Mouse (Mus musculus) forebrain, embryonic 11.5 days (tissue): Measurements from ENCODE around the gene Eif4e. TPM values are rescaled to one million over a fixed set of nuclear protein-coding genes. Genes with fewer than 3 reads are reported as not detected.

Source experiments
- ATAC-seq: fragments of 200-750 bp; cut with Nextera tagmentation; replicated peaks from 2 replicates; pipeline ENCODE4 v1.8.0; 2017; ENCODE audit warnings: moderate TSS enrichment; ENCODE audit not compliant: low FRiP score
- DNase-seq: peaks from one replicate; pipeline ENCODE4 v3.0.0-alpha.2; 2017; ENCODE audit warnings: low spot score
- H3K27ac ChIP-seq: fragments of 300-500 bp; sonication (generic); 2 replicates; pipeline ENCODE4 v1.5.1; 2014; ENCODE audit warnings: low read depth, low read length
- H3K27me3 ChIP-seq: fragments of 300-500 bp; sonication (generic); 2 replicates; pipeline ENCODE4 v1.6.1; 2014; ENCODE audit warnings: mild to moderate bottlenecking, low read length, mixed read lengths; ENCODE audit not compliant: control insufficient read depth, insufficient read depth
- H3K36me3 ChIP-seq: fragments of 300-500 bp; sonication (generic); 2 replicates; pipeline ENCODE4 v1.6.1; 2014; ENCODE audit warnings: mild to moderate bottlenecking, low read length, moderate library complexity, mixed read lengths; ENCODE audit not compliant: control insufficient read depth, insufficient read depth
- H3K4me1 ChIP-seq: fragments of 300-500 bp; sonication (generic); replicated peaks from 2 replicates; pipeline ENCODE4 v1.6.1; 2014; ENCODE audit warnings: low read length, mixed read lengths; ENCODE audit not compliant: control insufficient read depth, insufficient read depth
- H3K4me2 ChIP-seq: fragments of 300-500 bp; sonication (generic); 2 replicates; pipeline ENCODE4 v1.6.1; 2014; ENCODE audit warnings: low read depth, mild to moderate bottlenecking, low read length, moderate library complexity, mixed read lengths; ENCODE audit not compliant: severe bottlenecking
- H3K4me3 ChIP-seq: fragments of 300-500 bp; sonication (generic); 2 replicates; pipeline ENCODE4 v1.5.1; 2014; ENCODE audit warnings: low read depth, low read length
- H3K9ac ChIP-seq: fragments of 300-500 bp; sonication (generic); 2 replicates; pipeline ENCODE4 v1.6.1; 2014; ENCODE audit warnings: low read length
- H3K9me3 ChIP-seq: fragments of 300-500 bp; sonication (generic); 2 replicates; pipeline ENCODE4 v1.6.1; 2016; ENCODE audit warnings: low read length, mixed read lengths; ENCODE audit not compliant: control insufficient read depth
- WGBS: fragments of 180-500 bp; shearing (Covaris S2); extraction: QIAGEN DNeasy Blood & Tissue Kit; methylation state at CpG from one replicate; pipeline ENCODE4 v1.1.7; 2014; 5-methylcytosine and 5-hydroxymethylcytosine counted together
- polyA plus RNA-seq: library from polyadenylated mRNA; unstranded; fragments of >200 nt; fragmentation: Nextera tagmentation; extraction: Ambion mirVana; gene quantifications from 2 replicates; pipeline ENCODE4 v1.2.1, GENCODE M21; 2014

Eif4e gene
- polyA plus RNA-seq, 1 experiment from 2014 or later = 483 TPM

- Histone ChIP-seq H3K36me3 (no peaks in the 10 kb centered on the region), H3K4me1 (no peaks in the 10 kb centered on the region), H3K9ac (no peak overlapping the region), H3K4me3 (no peak overlapping the region), H3K27me3 (no peaks in the 10 kb centered on the region), H3K9me3 (no peaks in the 10 kb centered on the region), H3K4me2 (no peak overlapping the region), H3K27ac (no peak overlapping the region)
- ATAC-seq = no peak
- 48% methylated on average over 7 of the region's 7 CpGs for WGBS
- no peak for DNase-seq
Observed at GRCm38 (mm10) chr3:138586213-138586612, 60.2 kb downstream of the Eif4e start.

GRCm38 (mm10) chr3:138587137-138587536 lies 61.2 kb downstream of the Eif4e start:
- ATAC-seq = no peak
- no peak overlapping the region for H3K9ac ChIP-seq
- no peak overlapping the region for H3K4me2 ChIP-seq
- H3K4me3 ChIP-seq = no peak overlapping the region
- WGBS = 93% methylated on average over 4 of the region's 4 CpGs
- no peaks in the 10 kb centered on the region for H3K36me3 ChIP-seq
- no peak for DNase-seq
- no peaks in the 10 kb centered on the region for H3K27me3 ChIP-seq
- no peak overlapping the region for H3K27ac ChIP-seq
- no peaks in the 10 kb centered on the region for H3K4me1 ChIP-seq
- no peaks in the 10 kb centered on the region for H3K9me3 ChIP-seq

GRCm38 (mm10) chr3:138588001-138588400 lies 62.0 kb downstream of the Eif4e start:
- ATAC-seq (no peak), DNase-seq (no peak)
- Histone ChIP-seq H3K4me1 (no peaks in the 10 kb centered on the region), H3K27me3 (no peaks in the 10 kb centered on the region), H3K4me2 (no peak overlapping the region), H3K27ac (no peak overlapping the region), H3K36me3 (no peaks in the 10 kb centered on the region), H3K9ac (no peak overlapping the region), H3K9me3 (no peaks in the 10 kb centered on the region), H3K4me3 (no peak overlapping the region)
- 90% methylated on average over 9 of the region's 9 CpGs for WGBS

GRCm38 (mm10) chr3:138591002-138591401 lies 65.0 kb downstream of the Eif4e start:
- ATAC-seq (no peak), DNase-seq (no peak)
- Histone ChIP-seq H3K36me3 (no peaks in the 10 kb centered on the region), H3K4me2 (no peak overlapping the region), H3K27me3 (no peaks in the 10 kb centered on the region), H3K27ac (no peak overlapping the region), H3K9me3 (no peaks in the 10 kb centered on the region), H3K4me3 (no peak overlapping the region), H3K9ac (no peak overlapping the region), H3K4me1 (no peaks in the 10 kb centered on the region)
- 91% methylated on average over 4 of the region's 4 CpGs for WGBS

DNA sequence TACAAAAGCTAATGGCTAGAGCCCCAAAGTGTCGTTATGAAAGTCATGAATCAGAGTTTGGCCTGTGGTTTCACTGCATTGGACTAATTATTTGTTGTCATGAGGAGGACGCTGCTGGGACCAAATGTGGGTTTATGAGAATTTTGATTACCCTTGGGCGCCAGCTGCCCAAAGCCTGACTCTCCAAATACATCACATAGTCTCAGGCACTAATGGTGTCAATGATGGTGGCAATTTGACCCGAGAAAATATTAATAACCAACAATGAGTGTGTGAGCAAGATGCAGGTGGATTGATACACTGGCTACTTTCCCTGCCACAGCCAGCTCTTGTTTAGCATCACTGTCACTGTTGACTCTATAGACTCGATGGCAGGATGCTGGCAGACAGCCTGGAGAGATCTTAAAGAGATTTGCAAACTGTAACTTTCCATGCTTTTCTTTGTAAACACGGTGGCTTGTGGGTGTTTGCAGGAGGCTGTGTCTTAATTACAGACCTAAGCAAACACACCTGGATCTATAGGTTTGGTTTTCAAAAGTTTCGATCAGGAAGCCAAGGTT lies 65.9 kb downstream of the Eif4e start:
- no peak for ATAC-seq
- no peak overlapping the region for H3K9ac ChIP-seq
- H3K36me3 ChIP-seq = no peaks in the 10 kb centered on the region
- 91% methylated on average over 7 of the region's 7 CpGs for WGBS
- H3K4me3 ChIP-seq = no peak overlapping the region
- no peak overlapping the region for H3K4me2 ChIP-seq
- no peaks in the 10 kb centered on the region for H3K4me1 ChIP-seq
- no peak for DNase-seq
- no peak overlapping the region for H3K27ac ChIP-seq
- no peaks in the 10 kb centered on the region for H3K27me3 ChIP-seq
- H3K9me3 ChIP-seq = no peaks in the 10 kb centered on the region

- no peak for DNase-seq
- H3K4me3 ChIP-seq = no peak overlapping the region
- no peaks in the 10 kb centered on the region for H3K36me3 ChIP-seq
- no peak overlapping the region for H3K4me2 ChIP-seq
- no peaks in the 10 kb centered on the region for H3K9me3 ChIP-seq
- no peaks in the 10 kb centered on the region for H3K4me1 ChIP-seq
- no peaks in the 10 kb centered on the region for H3K27me3 ChIP-seq
- ATAC-seq = no peak
- H3K9ac ChIP-seq = no peak overlapping the region
- H3K27ac ChIP-seq = no peak overlapping the region
- 89% methylated on average over 8 of the region's 8 CpGs for WGBS
Observed at GRCm38 (mm10) chr3:138593131-138593530, 67.2 kb downstream of the Eif4e start.

GRCm38 (mm10) chr3:138593911-138594310 lies 67.9 kb downstream of the Eif4e start:
- H3K4me1 ChIP-seq = no peaks in the 10 kb centered on the region
- WGBS = 85% methylated on average over 7 of the region's 7 CpGs
- H3K27ac ChIP-seq = no peak overlapping the region
- no peaks in the 10 kb centered on the region for H3K36me3 ChIP-seq
- H3K27me3 ChIP-seq = no peaks in the 10 kb centered on the region
- H3K4me2 ChIP-seq = no peak overlapping the region
- no peaks in the 10 kb centered on the region for H3K9me3 ChIP-seq
- ATAC-seq = no peak
- no peak overlapping the region for H3K4me3 ChIP-seq
- no peak overlapping the region for H3K9ac ChIP-seq
- DNase-seq = no peak

- H3K9ac ChIP-seq = no peak overlapping the region
- H3K27ac ChIP-seq = no peak overlapping the region
- no peaks in the 10 kb centered on the region for H3K4me1 ChIP-seq
- H3K4me2 ChIP-seq = no peak overlapping the region
- ATAC-seq = no peak
- no peaks in the 10 kb centered on the region for H3K9me3 ChIP-seq
- DNase-seq = no peak
- H3K36me3 ChIP-seq = no peaks in the 10 kb centered on the region
- H3K27me3 ChIP-seq = no peaks in the 10 kb centered on the region
- 88% methylated on average over 4 of the region's 4 CpGs for WGBS
- no peak overlapping the region for H3K4me3 ChIP-seq
Observed at GRCm38 (mm10) chr3:138601076-138601475, 75.1 kb downstream of the Eif4e start.

GRCm38 (mm10) chr3:138605132-138605531 lies 79.2 kb downstream of the Eif4e start:
- no peaks in the 10 kb centered on the region for H3K36me3 ChIP-seq
- no peaks in the 10 kb centered on the region for H3K9me3 ChIP-seq
- no peaks in the 10 kb centered on the region for H3K27me3 ChIP-seq
- ATAC-seq (no peak), DNase-seq (no peak)
- H3K4me2 ChIP-seq = no peak overlapping the region
- 78% methylated on average over 8 of the region's 8 CpGs for WGBS
- no peak overlapping the region for H3K27ac ChIP-seq
- no peak overlapping the region for H3K4me3 ChIP-seq
- no peaks in the 10 kb centered on the region for H3K4me1 ChIP-seq
- no peak overlapping the region for H3K9ac ChIP-seq
